Mouse (Mus musculus): Measurements from ENCODE around the gene Nek9. TPM values are rescaled to one million over a fixed set of nuclear protein-coding genes. Genes with fewer than 3 reads are reported as not detected.

The Nek9 gene
- polyA plus RNA-seq, 1 experiment from 2014 or later, result 9.5 TPM

DNA sequence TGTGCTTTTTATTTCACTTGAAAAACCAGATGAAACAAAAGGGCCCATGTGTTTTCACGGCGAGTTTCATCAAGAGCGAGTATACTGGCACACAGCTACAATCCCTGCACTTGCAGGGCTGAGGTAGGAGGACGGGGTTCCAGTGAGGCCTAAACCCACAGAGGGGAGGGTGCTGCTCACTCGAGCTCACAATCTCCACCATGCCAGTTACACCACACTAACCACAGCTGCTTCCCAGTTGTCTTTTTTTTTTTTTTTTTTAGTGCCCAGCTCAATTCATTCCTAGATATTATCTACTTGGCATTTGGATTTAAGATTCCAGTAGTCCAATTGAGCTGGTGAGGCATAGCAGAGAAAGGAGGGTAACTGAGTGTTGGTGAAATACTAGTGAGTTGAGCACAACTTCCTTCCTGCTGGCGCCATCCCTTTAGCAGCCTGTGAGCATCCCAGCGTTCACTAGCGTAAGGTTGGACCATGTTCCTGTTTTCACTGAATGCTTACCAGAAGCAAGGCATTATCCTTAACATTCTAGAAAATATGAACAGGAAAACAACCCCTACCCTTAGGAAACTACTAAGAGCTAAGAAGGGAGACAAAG is 33.0 kb upstream of the Nek9 start:
- no peak for ATAC-seq (ENCODE audit: low FRiP score)
- H3K4me2 ChIP-seq, result peak overlapping the region; percentile 68
- H3K27ac ChIP-seq (replicated peaks), result no peak overlapping the region
- no peak overlapping the region for H3K4me3 ChIP-seq (replicated peaks)
- H3K9ac ChIP-seq (replicated peaks), result no peak overlapping the region
- peaks cover 41% of the 10 kb centered on the region for H3K4me1 ChIP-seq
- 66% methylated on average over 8 of the region's 8 CpGs for WGBS
- no peaks in the 10 kb centered on the region for H3K27me3 ChIP-seq (replicated peaks)
- H3K9me3 ChIP-seq (replicated peaks), result no peaks in the 10 kb centered on the region
- no peaks in the 10 kb centered on the region for H3K36me3 ChIP-seq

GRCm38 (mm10) chr12:85368441-85369063 is 29.4 kb upstream of the Nek9 start:
- peaks cover 48% of the 10 kb centered on the region for H3K4me1 ChIP-seq
- ATAC-seq (ENCODE audit: low FRiP score), result no peak
- no peak overlapping the region for H3K4me3 ChIP-seq (replicated peaks)
- 82% methylated on average over 6 of the region's 6 CpGs for WGBS
- H3K4me2 ChIP-seq, result no peak overlapping the region
- H3K9me3 ChIP-seq (replicated peaks), result no peaks in the 10 kb centered on the region
- H3K27me3 ChIP-seq (replicated peaks), result no peaks in the 10 kb centered on the region
- H3K9ac ChIP-seq (replicated peaks), result no peak overlapping the region
- no peaks in the 10 kb centered on the region for H3K36me3 ChIP-seq
- no peak overlapping the region for H3K27ac ChIP-seq (replicated peaks)

GRCm38 (mm10) chr12:85366271-85366670 is 27.1 kb upstream of the Nek9 start:
- peak; percentile 71; the same call in 1 of the 2 replicates for ATAC-seq (ENCODE audit: low FRiP score)
- WGBS, result 54% methylated on average over 3 of the region's 3 CpGs
- Histone ChIP-seq H3K4me3 (replicated peaks) (no peak overlapping the region), H3K36me3 (no peaks in the 10 kb centered on the region), H3K4me2 (no peak overlapping the region), H3K9me3 (replicated peaks) (no peaks in the 10 kb centered on the region), H3K4me1 (peaks cover 25% of the 10 kb centered on the region), H3K27ac (replicated peaks) (peak overlapping the region; percentile 60), H3K27me3 (replicated peaks) (no peaks in the 10 kb centered on the region), H3K9ac (replicated peaks) (no peak overlapping the region)

DNA sequence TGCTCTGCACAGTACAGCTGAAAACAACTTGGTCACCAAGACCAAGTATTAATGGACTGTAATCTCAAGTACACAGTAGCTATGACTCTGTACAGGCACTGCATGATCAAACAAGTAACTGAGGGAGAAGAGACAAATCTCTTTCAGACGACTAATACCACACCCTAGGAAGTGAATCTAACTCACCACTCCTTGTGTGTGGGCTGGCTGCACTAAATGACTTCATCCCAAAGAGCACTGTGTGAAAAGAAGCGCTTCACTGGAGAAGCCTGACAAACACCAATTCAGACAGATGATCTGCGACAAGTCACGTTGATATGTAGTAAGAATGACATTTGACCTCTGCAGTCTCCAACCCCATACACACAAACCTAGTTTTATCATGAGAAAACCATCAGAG is 23.3 kb upstream of the Nek9 start:
- Histone ChIP-seq H3K9me3 (replicated peaks) (no peaks in the 10 kb centered on the region), H3K4me1 (peaks cover 16% of the 10 kb centered on the region; the same call in 1 of the 2 replicates), H3K9ac (replicated peaks) (no peak overlapping the region), H3K27me3 (replicated peaks) (no peaks in the 10 kb centered on the region), H3K4me3 (replicated peaks) (no peak overlapping the region), H3K36me3 (no peaks in the 10 kb centered on the region), H3K4me2 (no peak overlapping the region), H3K27ac (replicated peaks) (no peak overlapping the region)
- no peak for ATAC-seq (ENCODE audit: low FRiP score)
- 79% methylated on average over 4 of the region's 4 CpGs for WGBS

DNA sequence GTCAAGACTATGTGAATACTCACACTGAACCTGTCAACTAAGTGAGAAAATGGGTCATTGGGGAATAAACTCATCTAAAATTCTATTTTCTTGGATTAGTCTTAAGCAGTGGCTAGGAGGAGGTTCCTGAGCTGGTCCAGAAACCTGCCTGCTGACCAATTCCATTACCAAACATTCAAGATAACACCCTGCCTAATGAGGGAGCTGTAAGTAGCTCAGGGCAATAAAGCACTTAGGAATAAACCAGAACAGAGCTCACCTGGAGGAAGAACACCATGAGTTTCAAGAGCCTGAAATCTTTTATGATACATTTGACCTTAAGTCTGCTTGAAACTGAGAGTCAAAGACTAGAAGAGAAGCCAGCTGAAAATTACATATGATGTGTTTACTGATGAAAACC is 22.4 kb upstream of the Nek9 start:
- Histone ChIP-seq H3K9ac (replicated peaks) (no peak overlapping the region), H3K4me3 (replicated peaks) (no peak overlapping the region), H3K4me2 (no peak overlapping the region), H3K9me3 (replicated peaks) (no peaks in the 10 kb centered on the region), H3K36me3 (no peaks in the 10 kb centered on the region), H3K27ac (replicated peaks) (no peak overlapping the region), H3K4me1 (peaks cover 12% of the 10 kb centered on the region; the same call in 1 of the 2 replicates), H3K27me3 (replicated peaks) (no peaks in the 10 kb centered on the region)
- ATAC-seq (ENCODE audit: low FRiP score), result no peak

- H3K36me3 ChIP-seq, result no peaks in the 10 kb centered on the region
- no peak for ATAC-seq (ENCODE audit: low FRiP score)
- no peak overlapping the region for H3K9ac ChIP-seq (replicated peaks)
- H3K4me3 ChIP-seq (replicated peaks), result no peak overlapping the region
- no peak overlapping the region for H3K27ac ChIP-seq (replicated peaks)
- H3K4me2 ChIP-seq, result no peak overlapping the region
- peaks cover 10% of the 10 kb centered on the region; the same call in 1 of the 2 replicates for H3K4me1 ChIP-seq
- no peaks in the 10 kb centered on the region for H3K9me3 ChIP-seq (replicated peaks)
- H3K27me3 ChIP-seq (replicated peaks), result no peaks in the 10 kb centered on the region
- WGBS, result 57% methylated on average over 3 of the region's 3 CpGs
Measured at GRCm38 (mm10) chr12:85361165-85361564, 22.0 kb upstream of the Nek9 start.

- Histone ChIP-seq H3K36me3 (peaks cover 21% of the 10 kb centered on the region), H3K9ac (replicated peaks) (no peak overlapping the region), H3K27ac (replicated peaks) (no peak overlapping the region), H3K27me3 (replicated peaks) (no peaks in the 10 kb centered on the region), H3K9me3 (replicated peaks) (no peaks in the 10 kb centered on the region), H3K4me3 (replicated peaks) (no peak overlapping the region), H3K4me2 (no peak overlapping the region), H3K4me1 (no peaks in the 10 kb centered on the region)
- ATAC-seq (ENCODE audit: low FRiP score), result no peak
- 93% methylated on average over 3 of the region's 3 CpGs for WGBS
Measured at GRCm38 (mm10) chr12:85354061-85354460, 14.9 kb upstream of the Nek9 start.

DNA sequence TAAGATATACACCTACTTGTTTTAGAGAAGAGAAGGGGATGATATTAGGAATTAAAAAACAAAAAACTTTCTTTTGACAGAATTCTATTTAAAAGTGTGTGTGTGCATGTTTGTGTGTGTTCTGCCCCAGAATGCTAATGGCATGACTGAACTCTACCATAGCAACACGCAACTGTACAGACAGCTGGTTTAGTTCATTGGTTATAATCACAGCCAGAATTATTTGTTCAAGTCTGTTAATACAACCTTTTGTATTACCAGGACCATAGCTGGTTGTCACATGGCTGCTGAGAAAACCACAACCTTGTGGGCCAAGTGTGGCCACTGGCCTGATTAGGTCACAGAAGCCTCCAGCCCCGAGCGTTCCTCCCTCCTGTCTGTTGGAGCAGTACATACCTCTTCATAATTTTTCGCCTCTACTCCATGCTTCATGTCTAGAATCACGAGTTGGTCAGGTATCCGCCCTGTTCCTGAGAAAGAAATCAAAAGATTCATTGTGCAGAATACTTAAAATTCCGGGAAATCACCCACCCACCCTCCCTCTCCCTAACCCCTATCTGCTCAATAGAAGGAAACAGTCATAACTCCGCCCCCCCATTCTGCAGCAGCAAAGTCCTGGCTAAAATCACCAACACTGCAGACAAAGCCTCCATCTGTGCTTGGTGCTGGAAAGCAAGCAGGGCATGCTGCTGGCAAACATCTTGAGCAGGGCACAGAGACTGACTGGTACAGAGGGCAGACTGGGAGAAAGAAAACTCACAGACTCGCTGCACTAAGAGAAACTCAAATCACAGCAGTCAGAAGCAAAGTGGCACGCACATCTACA is 11.5 kb upstream of the Nek9 start:
- H3K27me3 ChIP-seq (replicated peaks), result no peaks in the 10 kb centered on the region
- H3K36me3 ChIP-seq, result peaks cover 32% of the 10 kb centered on the region
- H3K4me3 ChIP-seq (replicated peaks), result no peak overlapping the region
- H3K27ac ChIP-seq (replicated peaks), result peak overlapping the region; percentile 43; the same call in 1 of the 2 replicates
- 66% methylated on average over 10 of the region's 10 CpGs for WGBS
- H3K9me3 ChIP-seq (replicated peaks), result no peaks in the 10 kb centered on the region
- H3K4me2 ChIP-seq, result no peak overlapping the region
- peak; percentile 65 for ATAC-seq (ENCODE audit: low FRiP score)
- no peak overlapping the region for H3K9ac ChIP-seq (replicated peaks)
- no peaks in the 10 kb centered on the region for H3K4me1 ChIP-seq

DNA sequence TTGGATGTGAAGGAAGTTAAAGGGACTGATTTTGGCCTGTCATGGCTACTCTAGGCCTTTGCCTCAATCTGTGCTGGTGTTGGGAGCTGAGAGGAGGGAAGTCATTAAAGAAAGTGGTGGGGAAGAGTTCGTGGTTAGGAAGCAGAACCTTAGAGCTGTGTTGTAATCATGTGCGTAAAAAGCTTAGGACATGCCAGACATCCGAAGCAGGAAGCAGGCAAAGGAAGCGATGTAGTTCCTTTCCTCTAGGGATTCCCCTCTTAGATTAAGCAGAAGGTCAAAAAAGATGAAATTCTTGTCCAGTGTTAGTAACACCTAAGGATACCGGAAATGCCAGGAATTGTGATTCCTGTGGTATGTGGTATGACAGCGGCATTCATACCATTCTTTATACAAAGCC is 9.2 kb upstream of the Nek9 start:
- WGBS, result 87% methylated on average over 6 of the region's 6 CpGs
- Histone ChIP-seq H3K36me3 (peaks cover 25% of the 10 kb centered on the region), H3K4me1 (no peaks in the 10 kb centered on the region), H3K9me3 (replicated peaks) (no peaks in the 10 kb centered on the region), H3K27ac (replicated peaks) (no peak overlapping the region), H3K4me3 (replicated peaks) (no peak overlapping the region), H3K27me3 (replicated peaks) (no peaks in the 10 kb centered on the region), H3K4me2 (no peak overlapping the region), H3K9ac (replicated peaks) (no peak overlapping the region)
- ATAC-seq (ENCODE audit: low FRiP score), result no peak

DNA sequence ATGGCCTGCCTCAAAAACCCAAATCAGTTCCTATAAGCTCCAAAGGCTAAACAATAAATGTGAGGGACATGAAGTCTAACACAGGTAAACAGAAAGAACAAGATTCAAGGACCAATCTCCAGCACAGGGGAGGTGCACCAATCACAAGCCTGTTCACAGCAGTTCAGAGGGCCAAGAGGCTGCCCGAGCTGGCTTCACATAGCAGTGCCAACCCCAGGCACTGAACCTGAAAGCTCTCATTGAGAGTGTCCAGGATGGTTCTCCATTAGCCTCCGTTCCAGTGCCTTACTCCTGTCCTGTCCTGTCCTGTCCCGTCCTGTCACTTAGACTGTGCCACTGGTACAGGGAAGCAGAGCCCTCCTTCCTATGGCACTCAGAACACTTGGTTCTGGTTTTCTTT is 8.0 kb upstream of the Nek9 start:
- H3K9me3 ChIP-seq (replicated peaks), result no peaks in the 10 kb centered on the region
- no peaks in the 10 kb centered on the region for H3K4me1 ChIP-seq
- no peak overlapping the region for H3K9ac ChIP-seq (replicated peaks)
- H3K4me2 ChIP-seq, result no peak overlapping the region
- no peak overlapping the region for H3K4me3 ChIP-seq (replicated peaks)
- no peaks in the 10 kb centered on the region for H3K27me3 ChIP-seq (replicated peaks)
- no peak overlapping the region for H3K27ac ChIP-seq (replicated peaks)
- H3K36me3 ChIP-seq, result peaks cover 23% of the 10 kb centered on the region
- 83% methylated on average over 3 of the region's 3 CpGs for WGBS
- no peak for ATAC-seq (ENCODE audit: low FRiP score)

GRCm38 (mm10) chr12:85346374-85346773 is 7.2 kb upstream of the Nek9 start:
- no peak for ATAC-seq (ENCODE audit: low FRiP score)
- H3K36me3 ChIP-seq, result peaks cover 23% of the 10 kb centered on the region

DNA sequence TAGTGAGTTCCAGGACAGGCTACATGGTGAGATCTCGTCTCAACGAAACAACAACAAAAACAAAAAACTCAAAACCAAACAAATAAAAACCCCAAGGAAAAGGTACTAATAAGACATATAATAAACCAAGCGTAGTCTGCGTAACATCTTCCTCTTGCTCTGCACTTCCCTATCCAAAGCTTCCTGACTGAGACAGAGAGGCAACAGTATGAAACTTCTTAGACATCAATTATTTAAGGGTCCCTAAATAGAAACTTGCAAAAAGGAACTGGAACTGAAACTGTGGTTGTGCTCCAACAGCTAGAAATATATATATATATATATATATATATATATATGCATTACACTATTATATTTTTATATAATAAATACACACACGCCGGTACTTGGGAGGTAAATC is 6.4 kb upstream of the Nek9 start:
- no peak overlapping the region for H3K27ac ChIP-seq (replicated peaks)
- no peak overlapping the region for H3K9ac ChIP-seq (replicated peaks)
- H3K4me2 ChIP-seq, result no peak overlapping the region
- H3K9me3 ChIP-seq (replicated peaks), result no peaks in the 10 kb centered on the region
- H3K4me3 ChIP-seq (replicated peaks), result no peak overlapping the region
- no peak for ATAC-seq (ENCODE audit: low FRiP score)
- WGBS, result 91% methylated on average over 6 of the region's 6 CpGs
- peaks cover 23% of the 10 kb centered on the region for H3K36me3 ChIP-seq
- H3K27me3 ChIP-seq (replicated peaks), result no peaks in the 10 kb centered on the region
- H3K4me1 ChIP-seq, result 0 out of 2 replicates have a peak, but pooled peaks cover 3% of the 10 kb centered on the region

More at GRCm38 (mm10) chr12:85346374-85346773, 7.2 kb upstream of the Nek9 start:
- Histone ChIP-seq H3K27me3 (replicated peaks) (no peaks in the 10 kb centered on the region), H3K4me1 (0 out of 2 replicates have a peak, but pooled peaks cover 1% of the 10 kb centered on the region), H3K4me3 (replicated peaks) (no peak overlapping the region), H3K9me3 (replicated peaks) (no peaks in the 10 kb centered on the region), H3K9ac (replicated peaks) (no peak overlapping the region), H3K27ac (replicated peaks) (no peak overlapping the region), H3K4me2 (no peak overlapping the region)
- WGBS, result 62% methylated on average over 3 of the region's 3 CpGs

All from neural tube, embryonic 15.5 days (tissue).